Mouse (Mus musculus) lung, postnatal 36 days (tissue): ENCODE measurements around the gene Fmo1.

ENCODE experiments used
- DNase-seq: peaks from one replicate; pipeline ENCODE4 v3.0.0; 2022; ENCODE audit warnings: mixed read lengths

Fmo1 gene

DNA sequence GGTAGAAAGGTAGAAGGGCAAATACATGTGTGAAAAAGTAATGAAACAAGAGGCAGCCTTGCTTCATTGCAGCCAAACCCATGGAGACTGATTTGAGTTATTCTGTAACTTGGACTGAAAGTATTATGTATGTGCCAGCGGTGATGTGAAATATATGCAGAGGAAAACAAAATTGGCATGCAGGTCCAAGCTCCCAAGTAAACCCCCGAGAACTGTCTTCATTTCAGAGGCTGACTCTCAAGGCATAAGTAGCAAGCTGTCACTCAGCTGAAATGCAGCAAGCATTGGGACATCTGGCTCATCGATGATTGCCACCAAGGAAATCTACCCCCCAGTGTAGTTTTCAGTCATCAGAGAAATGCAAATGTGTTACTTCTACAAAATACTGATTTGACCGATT is 81.2 kb downstream of the Fmo1 start:
- no peak for DNase-seq

DNA sequence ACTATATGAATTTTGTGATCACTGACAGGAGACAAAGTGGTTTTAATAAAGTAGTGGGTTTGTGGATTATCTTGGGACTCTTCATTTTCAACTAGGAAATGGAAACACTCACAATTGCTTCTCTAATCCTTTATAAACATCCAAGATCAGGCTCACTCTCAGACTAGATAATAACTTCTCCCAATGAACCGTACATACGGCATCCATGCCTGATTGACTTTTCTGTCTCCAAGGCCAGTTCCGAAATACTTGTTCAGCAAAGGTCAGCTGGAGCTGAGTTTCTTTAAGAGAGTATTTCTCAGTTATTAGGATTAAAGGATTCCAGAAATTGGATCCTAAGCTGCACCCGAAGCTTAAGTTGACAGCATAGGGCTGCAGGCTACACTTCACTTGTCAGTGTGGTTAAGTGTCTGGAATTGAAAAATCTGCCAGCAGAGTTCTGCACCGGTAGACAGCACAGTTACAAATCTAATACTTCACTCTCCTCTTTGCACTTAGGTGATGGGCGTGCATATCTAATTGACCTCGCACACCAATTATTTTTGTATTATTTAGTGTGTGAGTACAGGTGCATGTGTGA is 82.7 kb downstream of the Fmo1 start:
- no peak for DNase-seq

DNA sequence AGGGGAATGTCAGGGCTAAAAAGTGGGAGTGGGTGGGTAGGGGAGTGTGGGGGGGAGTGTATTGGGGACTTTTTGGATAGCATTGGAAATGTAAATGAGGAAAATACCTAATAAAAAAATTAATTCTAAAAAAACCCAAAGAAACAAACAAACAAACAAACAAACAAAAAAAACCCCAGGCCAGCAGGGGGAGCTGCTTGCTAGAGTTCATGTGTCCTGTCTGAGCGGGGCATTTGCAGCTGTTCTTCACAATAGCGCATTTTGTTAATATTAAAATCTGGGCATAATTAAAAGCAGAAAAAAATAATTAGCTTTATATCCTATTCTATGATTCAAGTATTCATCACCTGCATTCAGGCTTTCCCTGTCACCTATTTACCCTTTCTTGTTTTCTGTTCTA is 85.4 kb downstream of the Fmo1 start:
- peak; percentile 12 for DNase-seq
